17 mouse cellular contexts compared by ENCODE assay signal in genomic region chr11:118375461-118375860, GRCm38 (mm10). TPM values are rescaled to one million over a fixed set of nuclear protein-coding genes. Genes with fewer than 3 reads are reported as not detected.
"Had no signal": no experiment of that assay in that cellular context is flagged by ENCODE, and none has a peak within 500 bp of the region (broad histone marks: within the 10 kb centered on the region; RNA-seq: fewer than 3 reads in every experiment).

No protein-coding gene starts in this region.

- H3K27me3 ChIP-seq: limb, embryonic 15.5 days; midbrain, embryonic 13.5 days had no signal

- ATAC-seq: liver, postnatal 0 days; lung, postnatal 0 days; midbrain, embryonic 13.5 days had no signal

- H3K27ac ChIP-seq: layer of hippocampus, adult 2 months; limb, embryonic 15.5 days; liver, embryonic 14.5 days; macrophage; midbrain, embryonic 13.5 days had no signal

- H3K4me3 ChIP-seq: layer of hippocampus, adult 2 months; limb, embryonic 15.5 days; midbrain, embryonic 13.5 days had no signal

- H3K9ac ChIP-seq: limb, embryonic 15.5 days; liver, embryonic 14.5 days; liver, postnatal 0 days; lung, embryonic 14.5 days; midbrain, embryonic 13.5 days had no signal

- H3K9me3 ChIP-seq: limb, embryonic 15.5 days; midbrain, embryonic 13.5 days had no signal

- DNase-seq: kidney, adult 11 months; kidney, adult 8-10 months; layer of hippocampus, adult 9-11 months; liver, postnatal 0 days; lung, embryonic 14.5 days; thymus, postnatal 25 days had no signal

- H3K4me2 ChIP-seq: limb, embryonic 15.5 days; liver, embryonic 11.5 days; lung, embryonic 14.5 days; midbrain, embryonic 13.5 days had no signal

- H3K36me3 ChIP-seq: limb, embryonic 15.5 days; midbrain, embryonic 13.5 days had no signal

RNA-seq across cellular contexts. Expression of gene Cep295nl, which starts 33.2 kb away (rescaled TPM):
- polyA plus RNA-seq: large intestine, adult 2 months; liver, embryonic 11.5 days; small intestine, adult 2 months; spleen, adult 2 months had no signal

RNA-seq across cellular contexts. Expression of gene C1qtnf1, which starts 52.5 kb away (rescaled TPM):
- total RNA-seq: megakaryocyte, adult 5-6 weeks had no signal
